Mouse (Mus musculus) testis, adult 2 months (tissue): ENCODE measurements around the gene Zbtb16. TPM values are rescaled to one million over a fixed set of nuclear protein-coding genes. Genes with fewer than 3 reads are reported as not detected.

Experiments used
- H3K27ac ChIP-seq: fragments of 200-500 bp; 2 replicates; pipeline ENCODE4 v1.5.1; 2012; ENCODE audit warnings: low read depth, low read length; ENCODE audit not compliant: control insufficient read depth, insufficient read depth
- H3K27me3 ChIP-seq: fragments of 200-500 bp; 2 replicates; pipeline ENCODE4 v1.6.1; 2012; ENCODE audit warnings: mild to moderate bottlenecking, low read length, moderate library complexity; ENCODE audit not compliant: control insufficient read depth, insufficient read depth
- H3K36me3 ChIP-seq: fragments of 200-500 bp; 2 replicates; pipeline ENCODE4 v1.6.1; 2012; ENCODE audit warnings: mild to moderate bottlenecking, low read length; ENCODE audit not compliant: control insufficient read depth, insufficient read depth
- H3K4me1 ChIP-seq: fragments of 200-500 bp; 2 replicates; pipeline ENCODE4 v1.6.1; 2012; ENCODE audit warnings: low read length; ENCODE audit not compliant: control insufficient read depth, insufficient read depth
- H3K4me3 ChIP-seq: fragments of 200-500 bp; 2 replicates; pipeline ENCODE4 v1.5.1; 2012; ENCODE audit warnings: low read depth, mild to moderate bottlenecking, low read length, moderate library complexity, mixed read lengths; ENCODE audit not compliant: control insufficient read depth
- CTCF ChIP-seq: fragments of 200-500 bp; IDR thresholded peaks from 2 replicates; pipeline ENCODE4 v1.5.1; 2012; ENCODE audit warnings: low read depth, mild to moderate bottlenecking, inconsistent platforms, low read length, moderate library complexity; ENCODE audit not compliant: control insufficient read depth, insufficient read depth, insufficient replicate concordance
- POLR2A ChIP-seq: fragments of 200-500 bp; IDR thresholded peaks from 2 replicates; pipeline ENCODE4 v1.6.1; 2012; ENCODE audit warnings: low read depth, mild to moderate bottlenecking, inconsistent platforms, low read length, moderate library complexity; ENCODE audit not compliant: control insufficient read depth
- polyA plus RNA-seq: library from polyadenylated mRNA; depleted of rRNA; stranded (reverse); fragments of >200 nt; gene quantifications from 2 replicates; pipeline ENCODE4 v1.2.3, GENCODE M21; 2012

Zbtb16 gene
- polyA plus RNA-seq, 1 experiment = 2.6 TPM

GRCm38 (mm10) chr9:48823851-48824250 lies 12.2 kb downstream of the Zbtb16 start:
- TF ChIP-seq CTCF (no peak), POLR2A (no peak)
- H3K27me3 ChIP-seq = no peaks in the 10 kb centered on the region
- H3K27ac ChIP-seq = no peak overlapping the region
- H3K4me3 ChIP-seq = no peak overlapping the region
- H3K4me1 ChIP-seq = no peaks in the 10 kb centered on the region
- H3K36me3 ChIP-seq = no peaks in the 10 kb centered on the region

GRCm38 (mm10) chr9:48823319-48823705 lies 12.7 kb downstream of the Zbtb16 start:
- Histone ChIP-seq H3K4me3 (no peak overlapping the region), H3K27me3 (no peaks in the 10 kb centered on the region), H3K36me3 (no peaks in the 10 kb centered on the region), H3K27ac (no peak overlapping the region), H3K4me1 (no peaks in the 10 kb centered on the region)
- no peak for TF ChIP-seq POLR2A
- no peak for TF ChIP-seq CTCF

- H3K4me3 ChIP-seq = no peak overlapping the region
- no peaks in the 10 kb centered on the region for H3K4me1 ChIP-seq
- TF ChIP-seq POLR2A (no peak), CTCF (no peak)
- no peak overlapping the region for H3K27ac ChIP-seq
- no peaks in the 10 kb centered on the region for H3K27me3 ChIP-seq
- H3K36me3 ChIP-seq = no peaks in the 10 kb centered on the region
Observed at GRCm38 (mm10) chr9:48822586-48823318, 13.3 kb downstream of the Zbtb16 start.

- peaks cover 2% of the 10 kb centered on the region; the same call in 1 of the 2 replicates for H3K4me1 ChIP-seq
- no peak overlapping the region for H3K4me3 ChIP-seq
- no peak overlapping the region for H3K27ac ChIP-seq
- no peaks in the 10 kb centered on the region for H3K36me3 ChIP-seq
- H3K27me3 ChIP-seq = no peaks in the 10 kb centered on the region
- TF ChIP-seq POLR2A = no peak
- no peak for TF ChIP-seq CTCF
Observed at GRCm38 (mm10) chr9:48821916-48822585, 14.0 kb downstream of the Zbtb16 start.

- TF ChIP-seq POLR2A = no peak
- no peak for TF ChIP-seq CTCF
- Histone ChIP-seq H3K36me3 (no peaks in the 10 kb centered on the region), H3K27ac (no peak overlapping the region), H3K4me1 (peaks cover 2% of the 10 kb centered on the region; the same call in 1 of the 2 replicates), H3K27me3 (no peaks in the 10 kb centered on the region), H3K4me3 (no peak overlapping the region)
Observed at GRCm38 (mm10) chr9:48821431-48821830, 14.6 kb downstream of the Zbtb16 start.

- Histone ChIP-seq H3K27ac (no peak overlapping the region), H3K4me3 (no peak overlapping the region), H3K27me3 (no peaks in the 10 kb centered on the region), H3K4me1 (peaks cover 2% of the 10 kb centered on the region; the same call in 1 of the 2 replicates), H3K36me3 (no peaks in the 10 kb centered on the region)
- TF ChIP-seq CTCF (no peak), POLR2A (no peak)
Observed at GRCm38 (mm10) chr9:48820791-48821190, 15.2 kb downstream of the Zbtb16 start.

GRCm38 (mm10) chr9:48819695-48820094 lies 16.3 kb downstream of the Zbtb16 start:
- peaks cover 2% of the 10 kb centered on the region; the same call in 1 of the 2 replicates for H3K4me1 ChIP-seq
- no peak overlapping the region for H3K27ac ChIP-seq
- no peak overlapping the region for H3K4me3 ChIP-seq
- no peaks in the 10 kb centered on the region for H3K36me3 ChIP-seq
- TF ChIP-seq POLR2A (no peak), CTCF (no peak)
- no peaks in the 10 kb centered on the region for H3K27me3 ChIP-seq
